Mouse (Mus musculus): ENCODE results near the gene Dock11. TPM values are rescaled to one million over a fixed set of nuclear protein-coding genes. Genes with fewer than 3 reads are reported as not detected.

Dock11 gene
- total and polyA plus RNA-seq, 2 experiments from 2014 or later, result 2.0 to 11.6 TPM

DNA sequence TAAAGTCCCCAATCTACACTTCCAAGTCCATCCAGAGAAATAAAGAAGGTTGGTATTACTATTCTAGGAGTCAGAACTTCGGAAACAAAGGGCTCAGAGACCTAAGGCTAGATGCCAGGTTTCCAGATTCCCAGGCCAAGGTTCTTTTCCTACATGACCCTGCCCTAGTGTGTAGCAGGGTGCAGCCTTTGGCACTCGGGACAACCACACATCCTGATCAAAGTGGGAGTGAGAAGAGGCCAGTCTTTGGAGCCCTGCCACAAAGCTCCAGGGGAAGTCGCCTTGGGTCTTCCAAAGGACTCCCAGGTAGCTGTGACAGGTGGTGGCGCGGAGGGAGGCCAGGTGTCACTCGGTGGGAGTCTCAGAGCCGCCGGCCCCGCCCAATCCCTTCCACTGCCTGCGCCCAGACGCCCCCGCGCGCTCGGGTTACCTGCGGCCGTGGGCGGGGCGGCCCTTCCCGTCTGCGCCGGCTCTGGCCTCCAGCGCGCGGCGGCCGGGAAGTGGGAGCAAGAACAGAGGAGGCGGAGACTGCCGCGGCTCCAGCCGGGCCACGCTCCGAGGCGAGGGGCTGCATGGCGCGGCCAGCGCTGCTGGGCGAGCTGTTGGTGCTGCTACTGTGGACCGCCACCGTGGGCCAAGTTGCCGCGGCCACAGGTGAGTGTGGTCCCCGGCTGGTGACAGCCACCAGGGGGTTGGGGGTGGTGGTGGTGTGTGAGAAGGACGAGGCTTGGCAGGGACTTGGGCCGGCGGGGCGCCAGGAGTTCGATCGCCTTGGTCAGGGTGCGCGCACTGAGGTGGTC is 223.2 kb downstream of the Dock11 start, which contains the start of gene Il13ra1:
Gene Il13ra1 (plus strand): TSS at position 489 of the 800 bp plus-strand sequence.
- H3K4me2 ChIP-seq (ENCODE audit: low read depth, low read length), result peak within 1 kb of the TSS; percentile 74
- 24% methylated on average over 24 of the region's 51 CpGs for WGBS

DNA sequence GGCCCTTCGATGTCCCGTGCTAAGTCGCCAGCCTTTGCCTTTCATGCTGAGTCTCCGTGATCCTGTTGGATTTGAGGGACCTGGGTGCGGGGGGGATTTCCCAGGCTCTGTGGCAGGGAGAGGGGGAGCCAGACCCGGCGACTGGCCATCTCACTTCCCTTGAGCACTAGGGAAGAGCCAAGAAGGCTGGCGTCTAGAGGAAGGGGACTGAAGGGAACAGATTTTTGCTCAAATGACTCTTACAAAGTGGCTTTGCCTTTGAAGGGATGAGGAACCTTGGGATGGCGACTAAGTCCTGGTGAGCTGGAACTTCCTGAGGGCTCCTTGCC is 223.8 kb downstream of the Dock11 start:
- TF ChIP-seq EP300 (IDR thresholded peaks at IDR 0.05; ENCODE audit: low read depth) (no peak), CTCF (IDR thresholded peaks at IDR 0.05; ENCODE audit: low read depth) (no peak)
- Histone ChIP-seq H3K4me3 (ENCODE audit: low read depth, low read length) (peak overlapping the region; percentile 63), H3K27ac (ENCODE audit: low read depth) (peak overlapping the region; percentile 76), H3K4me1 (ENCODE audit: control insufficient read depth, insufficient read depth) (no peaks in the 10 kb centered on the region), H3K9ac (replicated peaks; ENCODE audit: low read depth, low read length) (peak overlapping the region; percentile 71), H3K4me2 (ENCODE audit: low read depth, low read length) (peak overlapping the region; percentile 74), H3K27me3 (ENCODE audit: control insufficient read depth, insufficient read depth, low read length) (no peaks in the 10 kb centered on the region), H3K36me3 (replicated peaks; ENCODE audit: control insufficient read depth, insufficient read depth, low read length) (no peaks in the 10 kb centered on the region), H3K9me3 (replicated peaks; ENCODE audit: control insufficient read depth, low read length) (no peaks in the 10 kb centered on the region)
- 11% methylated on average over 9 of the region's 9 CpGs for WGBS
- DNase-seq (ENCODE audit: low spot score) (no peak), ATAC-seq (ENCODE audit: insufficient read depth, low read depth) (0 out of 2 replicates have a peak, but pooled peaks have one; percentile 13)

More for the DNA sequence above, 223.2 kb downstream of the Dock11 start, which contains the start of gene Il13ra1:
- H3K36me3 ChIP-seq (replicated peaks; ENCODE audit: control insufficient read depth, insufficient read depth, low read length), result no peaks in the 10 kb centered on the region
- no peaks in the 10 kb centered on the region for H3K27me3 ChIP-seq (ENCODE audit: control insufficient read depth, insufficient read depth, low read length)
- no peak for TF ChIP-seq EP300 (IDR thresholded peaks at IDR 0.05; ENCODE audit: low read depth)
- TF ChIP-seq CTCF (IDR thresholded peaks at IDR 0.05; ENCODE audit: low read depth), result no peak
- no peaks in the 10 kb centered on the region for H3K4me1 ChIP-seq (ENCODE audit: control insufficient read depth, insufficient read depth)
- H3K27ac ChIP-seq (ENCODE audit: low read depth), result peak within 1 kb of the TSS; percentile 76
- DNase-seq (ENCODE audit: low spot score), result no peak
- peak; percentile 77 for ATAC-seq (ENCODE audit: insufficient read depth, low read depth)
- H3K4me3 ChIP-seq (ENCODE audit: low read depth, low read length), result peak within 1 kb of the TSS; percentile 63
- H3K9ac ChIP-seq (replicated peaks; ENCODE audit: low read depth, low read length), result peak within 1 kb of the TSS; percentile 71
- no peaks in the 10 kb centered on the region for H3K9me3 ChIP-seq (replicated peaks; ENCODE audit: control insufficient read depth, low read length)

- no peaks in the 10 kb centered on the region for H3K9me3 ChIP-seq (replicated peaks; ENCODE audit: control insufficient read depth, low read length)
- WGBS, result 75% methylated on average over 4 of the region's 4 CpGs
- H3K4me1 ChIP-seq (ENCODE audit: control insufficient read depth, insufficient read depth), result no peaks in the 10 kb centered on the region
- no peak overlapping the region for H3K9ac ChIP-seq (replicated peaks; ENCODE audit: low read depth, low read length)
- H3K27me3 ChIP-seq (ENCODE audit: control insufficient read depth, insufficient read depth, low read length), result no peaks in the 10 kb centered on the region
- no peak overlapping the region for H3K4me2 ChIP-seq (ENCODE audit: low read depth, low read length)
- DNase-seq (ENCODE audit: low spot score), result no peak
- H3K27ac ChIP-seq (ENCODE audit: low read depth), result no peak overlapping the region
- TF ChIP-seq CTCF (IDR thresholded peaks at IDR 0.05; ENCODE audit: low read depth) (no peak), EP300 (IDR thresholded peaks at IDR 0.05; ENCODE audit: low read depth) (no peak)
- H3K4me3 ChIP-seq (ENCODE audit: low read depth, low read length), result no peak overlapping the region
- no peaks in the 10 kb centered on the region for H3K36me3 ChIP-seq (replicated peaks; ENCODE audit: control insufficient read depth, insufficient read depth, low read length)
- no peak for ATAC-seq (ENCODE audit: insufficient read depth, low read depth)
Measured at GRCm38 (mm10) chrX:36115171-36115570, 226.5 kb downstream of the Dock11 start.

Other genes with a start within 250 kb of the Dock11 start
- 41.4 and 41.6 TPM in 2 replicates for gene Il13ra1, start 223.3 kb downstream of the Dock11 start, total RNA-seq (2014; rRNA removed; ENCODE audit: low replicate concordance)
- gene Il13ra1, start 223.3 kb downstream of the Dock11 start, polyA plus RNA-seq (2015; fragmentation: Nextera tagmentation; extraction: Ambion mirVana), result 28.3 and 28.9 TPM in 2 replicates